In genomic region chr5:131075795-131076194, GRCm38 (mm10) we compare ENCODE assay signal across 15 mouse cellular contexts.
"Had no signal": no experiment of that assay in that cellular context is flagged by ENCODE, and none has a peak within 500 bp of the region (broad histone marks: within the 10 kb centered on the region; RNA-seq: fewer than 3 reads in every experiment).

No protein-coding gene starts in this region.

- H3K4me1 ChIP-seq: kidney, embryonic 15.5 days; limb, embryonic 12.5 days; liver, embryonic 13.5 days; megakaryocyte, embryonic 14.5 days; midbrain, embryonic 12.5 days had no signal

- H3K36me3 ChIP-seq: kidney, embryonic 15.5 days; limb, embryonic 12.5 days; liver, embryonic 13.5 days; midbrain, embryonic 12.5 days had no signal

- H3K27me3 ChIP-seq: kidney, embryonic 15.5 days; limb, embryonic 12.5 days; liver, embryonic 13.5 days; megakaryocyte, embryonic 14.5 days; midbrain, embryonic 12.5 days had no signal

- H3K9me3 ChIP-seq: kidney, embryonic 15.5 days; limb, embryonic 12.5 days had no signal

- ATAC-seq: inflammation-experienced regulatory T-cells, adult 6 months; liver, postnatal 0 days had no signal

- H3K4me3 ChIP-seq: kidney, embryonic 15.5 days; limb, embryonic 12.5 days; liver, embryonic 13.5 days; megakaryocyte, embryonic 14.5 days; midbrain, embryonic 12.5 days had no signal

- H3K9ac ChIP-seq: kidney, embryonic 15.5 days; limb, embryonic 12.5 days; liver, embryonic 13.5 days; liver, postnatal 0 days; midbrain, embryonic 12.5 days had no signal

- H3K4me2 ChIP-seq: kidney, embryonic 15.5 days; limb, embryonic 12.5 days; liver, embryonic 13.5 days; midbrain, embryonic 12.5 days had no signal

- H3K27ac ChIP-seq: kidney, embryonic 15.5 days; limb, embryonic 12.5 days; liver, embryonic 13.5 days; macrophage; midbrain, embryonic 12.5 days had no signal

- DNase-seq: kidney, adult 18-20 months; kidney, postnatal 14 days; liver; liver, embryonic 13.5 days; liver, postnatal 0 days; lung, postnatal 10 days; right cerebral cortex, adult 18-20 months; thymus, adult 18-20 months; thymus, postnatal 14 days had no signal
